Mouse (Mus musculus) lung, embryonic 16.5 days (tissue): ENCODE measurements around the gene Csnk1g1. TPM values are rescaled to one million over a fixed set of nuclear protein-coding genes. Genes with fewer than 3 reads are reported as not detected.

Source experiments
- ATAC-seq: fragments of 200-750 bp; cut with Nextera tagmentation; 2 replicates; pipeline ENCODE4 v1.8.0; 2017; ENCODE audit warnings: low read depth, mild to moderate bottlenecking, moderate library complexity
- H3K27ac ChIP-seq: fragments of 300-500 bp; sonication (generic); 2 replicates; pipeline ENCODE4 v1.5.1; 2014; ENCODE audit warnings: mild to moderate bottlenecking, control low read depth, low read length
- H3K27me3 ChIP-seq: fragments of 300-500 bp; sonication (generic); 2 replicates; pipeline ENCODE4 v1.6.1; 2014; ENCODE audit warnings: low read depth, low read length, mixed read lengths; ENCODE audit not compliant: control insufficient read depth, insufficient read depth
- H3K36me3 ChIP-seq: fragments of 300-500 bp; sonication (generic); 2 replicates; pipeline ENCODE4 v1.6.1; 2014; ENCODE audit warnings: low read length; ENCODE audit not compliant: control insufficient read depth, insufficient read depth
- H3K4me1 ChIP-seq: fragments of 300-500 bp; sonication (generic); replicated peaks from 2 replicates; pipeline ENCODE4 v1.6.1; 2014; ENCODE audit warnings: low read length, mixed read lengths; ENCODE audit not compliant: control insufficient read depth, insufficient read depth
- H3K4me2 ChIP-seq: fragments of 300-500 bp; sonication (generic); 2 replicates; pipeline ENCODE4 v1.6.1; 2014; ENCODE audit warnings: low read depth, low read length, control low read depth
- H3K4me3 ChIP-seq: fragments of 300-500 bp; sonication (generic); 2 replicates; pipeline ENCODE4 v1.5.1; 2014; ENCODE audit warnings: mild to moderate bottlenecking, low read length, control low read depth
- H3K9ac ChIP-seq: fragments of 300-500 bp; sonication (generic); 2 replicates; pipeline ENCODE4 v1.6.1; 2014; ENCODE audit warnings: low read length, control low read depth
- H3K9me3 ChIP-seq: fragments of 300-500 bp; sonication (generic); 2 replicates; pipeline ENCODE4 v1.6.1; 2016; ENCODE audit warnings: low read length; ENCODE audit not compliant: control insufficient read depth
- WGBS: fragments of 180-500 bp; shearing (Covaris S2); extraction: QIAGEN DNeasy Blood & Tissue Kit; methylation state at CpG from one replicate; pipeline ENCODE4 v1.1.7; 2014; 5-methylcytosine and 5-hydroxymethylcytosine counted together
- polyA plus RNA-seq: library from polyadenylated mRNA; unstranded; fragments of >200 nt; fragmentation: Nextera tagmentation; extraction: Ambion mirVana; gene quantifications from 2 replicates; pipeline ENCODE4 v1.2.1, GENCODE M21; 2015

Csnk1g1 gene
- polyA plus RNA-seq: 14.8 and 16.0 TPM in 2 replicates

- Histone ChIP-seq H3K27ac (peak within 1 kb of the TSS; percentile 87), H3K36me3 (peaks cover 2% of the 10 kb centered on the region), H3K9me3 (no peaks in the 10 kb centered on the region), H3K9ac (peak within 1 kb of the TSS; percentile 87), H3K4me2 (peak within 1 kb of the TSS; percentile 93), H3K4me3 (peak within 1 kb of the TSS; percentile 64), H3K4me1 (peaks cover 8% of the 10 kb centered on the region), H3K27me3 (no peaks in the 10 kb centered on the region)
- under 1% methylated on average over 38 of the region's 38 CpGs for WGBS
- ATAC-seq: peak; percentile 99
Observed at GRCm38 (mm10) chr9:65908394-65909300, at the start of gene Csnk1g1, which contains the start of gene Trip4. Csnk1g1 (plus strand) TSS chr9:65908924. Trip4 (minus strand) TSS chr9:65908794.

- 60% methylated on average over 1 of the region's 1 CpGs for WGBS
- H3K4me3 ChIP-seq: no peak overlapping the region
- H3K27me3 ChIP-seq: no peaks in the 10 kb centered on the region
- no peaks in the 10 kb centered on the region for H3K4me1 ChIP-seq
- H3K4me2 ChIP-seq: no peak overlapping the region
- peaks cover 23% of the 10 kb centered on the region for H3K36me3 ChIP-seq
- no peak overlapping the region for H3K9ac ChIP-seq
- no peak overlapping the region for H3K27ac ChIP-seq
- no peak for ATAC-seq
- H3K9me3 ChIP-seq: no peaks in the 10 kb centered on the region
Observed at GRCm38 (mm10) chr9:65859656-65860055, 49.1 kb upstream of the Csnk1g1 start.

- H3K27ac ChIP-seq: peak overlapping the region; percentile 86
- peak overlapping the region; percentile 84 for H3K4me2 ChIP-seq
- H3K9me3 ChIP-seq: no peaks in the 10 kb centered on the region
- H3K36me3 ChIP-seq: peaks cover 3% of the 10 kb centered on the region; the same call in 1 of the 2 replicates
- no peaks in the 10 kb centered on the region for H3K27me3 ChIP-seq
- peak overlapping the region; percentile 84 for H3K9ac ChIP-seq
- peak overlapping the region; percentile 87 for H3K4me3 ChIP-seq
- peak; percentile 99 for ATAC-seq
- WGBS: 0% methylated on average over 37 of the region's 37 CpGs
- peaks cover 6% of the 10 kb centered on the region; the same call in 1 of the 2 replicates for H3K4me1 ChIP-seq
Observed at GRCm38 (mm10) chr9:65884564-65885315, 24.0 kb upstream of the Csnk1g1 start.

- peak within 1 kb of the TSS; percentile 36 for H3K27ac ChIP-seq
- peaks cover 14% of the 10 kb centered on the region for H3K4me1 ChIP-seq
- peak; percentile 99 for ATAC-seq
- H3K4me2 ChIP-seq: peak within 1 kb of the TSS; percentile 82
- peak within 1 kb of the TSS; percentile 79 for H3K9ac ChIP-seq
- H3K4me3 ChIP-seq: peak within 1 kb of the TSS; percentile 63
- peaks cover 15% of the 10 kb centered on the region for H3K36me3 ChIP-seq
- H3K9me3 ChIP-seq: no peaks in the 10 kb centered on the region
- under 1% methylated on average over 21 of the region's 21 CpGs for WGBS
- no peaks in the 10 kb centered on the region for H3K27me3 ChIP-seq
Observed at GRCm38 (mm10) chr9:65890143-65890628, 18.5 kb upstream of the Csnk1g1 start, which contains the start of gene Pclaf. Pclaf (plus strand) TSS chr9:65890237.

GRCm38 (mm10) chr9:65891126-65891525 lies 17.6 kb upstream of the Csnk1g1 start:
- ATAC-seq: no peak
- Histone ChIP-seq H3K36me3 (peaks cover 18% of the 10 kb centered on the region), H3K9me3 (no peaks in the 10 kb centered on the region), H3K27ac (no peak overlapping the region; the same call in 1 of the 2 replicates), H3K27me3 (no peaks in the 10 kb centered on the region), H3K4me2 (peak overlapping the region; percentile 82), H3K4me3 (peak overlapping the region; percentile 63), H3K4me1 (peaks cover 10% of the 10 kb centered on the region), H3K9ac (peak overlapping the region; percentile 79)
- WGBS: 2% methylated on average over 5 of the region's 5 CpGs

- H3K4me2 ChIP-seq: no peak overlapping the region
- no peaks in the 10 kb centered on the region for H3K27me3 ChIP-seq
- no peak overlapping the region for H3K9ac ChIP-seq
- H3K36me3 ChIP-seq: peaks cover 28% of the 10 kb centered on the region
- H3K9me3 ChIP-seq: no peaks in the 10 kb centered on the region
- 92% methylated on average over 2 of the region's 2 CpGs for WGBS
- no peak for ATAC-seq
- no peaks in the 10 kb centered on the region; the same call in 1 of the 2 replicates for H3K4me1 ChIP-seq
- H3K4me3 ChIP-seq: no peak overlapping the region
- no peak overlapping the region for H3K27ac ChIP-seq
Observed at GRCm38 (mm10) chr9:65896977-65897376, 11.7 kb upstream of the Csnk1g1 start.

GRCm38 (mm10) chr9:65902879-65903278 lies 5.8 kb upstream of the Csnk1g1 start:
- WGBS: 95% methylated on average over 3 of the region's 3 CpGs
- peaks cover 16% of the 10 kb centered on the region for H3K36me3 ChIP-seq
- no peak overlapping the region for H3K4me2 ChIP-seq
- H3K4me3 ChIP-seq: no peak overlapping the region
- no peak overlapping the region for H3K27ac ChIP-seq
- H3K9me3 ChIP-seq: no peaks in the 10 kb centered on the region
- H3K9ac ChIP-seq: no peak overlapping the region
- ATAC-seq: no peak
- H3K4me1 ChIP-seq: peaks cover 4% of the 10 kb centered on the region; the same call in 1 of the 2 replicates
- no peaks in the 10 kb centered on the region for H3K27me3 ChIP-seq

- no peak for ATAC-seq
- Histone ChIP-seq H3K36me3 (peaks cover 16% of the 10 kb centered on the region), H3K27me3 (no peaks in the 10 kb centered on the region)
Observed at GRCm38 (mm10) chr9:65903419-65903818, 5.3 kb upstream of the Csnk1g1 start.

More at GRCm38 (mm10) chr9:65903419-65903818, 5.3 kb upstream of the Csnk1g1 start:
- Histone ChIP-seq H3K9ac (no peak overlapping the region), H3K4me1 (peaks cover 6% of the 10 kb centered on the region; the same call in 1 of the 2 replicates), H3K4me2 (no peak overlapping the region), H3K9me3 (no peaks in the 10 kb centered on the region), H3K27ac (no peak overlapping the region), H3K4me3 (no peak overlapping the region)
